Mouse (Mus musculus) ES-E14 (cell line): ENCODE results near the gene Rsrp1.

ENCODE experiments used
- CHD2 ChIP-seq: IDR thresholded peaks from 2 replicates; pipeline ENCODE4 v1.6.1; 2014; ENCODE audit warnings: mild to moderate bottlenecking, low read depth, low read length, inconsistent platforms
- HCFC1 ChIP-seq: IDR thresholded peaks from 2 replicates; pipeline ENCODE4 v1.6.1; 2012; ENCODE audit warnings: low read length, inconsistent platforms, borderline replicate concordance; ENCODE audit not compliant: insufficient read depth
- MAFK ChIP-seq: IDR thresholded peaks from 2 replicates; pipeline ENCODE4 v1.6.1; 2014; ENCODE audit warnings: mild to moderate bottlenecking, low read depth, low read length, inconsistent platforms; ENCODE audit not compliant: insufficient read depth

DNA sequence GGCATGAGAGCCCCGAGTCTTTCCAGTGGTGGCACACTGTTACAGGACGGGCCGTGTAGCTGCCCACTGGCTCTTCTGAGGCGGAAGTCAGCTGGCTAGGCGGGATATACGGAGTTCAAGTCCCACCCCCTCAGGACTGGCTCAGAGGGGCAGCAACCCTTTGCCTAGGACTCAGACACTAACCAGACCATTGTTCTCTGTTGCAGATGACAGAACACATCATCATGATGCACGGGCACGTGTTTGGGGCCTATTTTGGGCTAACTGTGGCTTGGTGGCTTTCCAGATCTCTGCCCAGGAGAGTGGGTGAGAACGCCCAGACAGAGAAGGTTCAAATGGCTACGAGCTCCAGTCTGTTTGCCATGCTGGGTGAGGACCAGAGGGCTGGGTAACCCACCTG lies 39.6 kb upstream of the Rsrp1 start:
- TF ChIP-seq MAFK (no peak), HCFC1 (no peak), CHD2 (no peak)
